Mouse (Mus musculus) c-Kit-positive CD71-positive TER-119-positive erythroid progenitor cells, embryonic 14.5 days (primary cell): ENCODE measurements around the gene C130074G19Rik.

Experiments used
- DNase-seq: peaks from one replicate; pipeline ENCODE4 v3.0.0-alpha.2; 2013; ENCODE audit warnings: low spot score

The C130074G19Rik gene

DNA sequence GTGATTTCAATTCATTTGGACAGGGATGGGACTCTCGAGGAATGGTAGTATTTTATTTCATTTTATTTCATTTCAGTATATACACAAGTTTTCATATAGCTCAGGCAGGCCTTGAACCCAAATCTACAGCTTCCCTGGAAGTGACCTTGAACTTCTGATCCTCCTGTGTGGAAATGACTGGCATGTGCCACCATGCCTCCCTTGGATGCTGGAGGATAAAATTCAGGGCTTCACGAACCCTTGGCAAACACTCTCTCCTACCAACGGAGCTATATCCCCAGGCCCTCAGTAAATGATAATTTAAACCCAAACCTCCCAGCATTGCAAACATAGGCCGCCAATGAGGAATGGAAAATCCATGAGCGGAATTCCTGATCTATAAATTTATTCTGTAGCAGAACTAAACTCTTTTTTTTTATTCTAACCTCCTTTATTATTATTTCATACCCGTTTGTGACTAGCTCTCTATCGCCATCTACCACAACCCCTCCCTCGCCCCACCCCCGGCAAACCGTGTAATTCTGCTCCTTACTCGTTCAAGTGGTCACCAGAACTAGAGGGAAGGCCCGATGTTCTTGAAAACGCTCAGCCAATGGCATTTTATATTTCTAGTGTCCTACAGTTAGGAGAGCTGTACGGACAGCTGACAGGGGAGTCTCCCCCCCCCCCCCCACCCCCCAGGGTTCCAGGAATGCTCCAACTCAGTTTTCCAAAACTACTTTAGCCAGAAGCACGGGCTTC is 38.5 kb downstream of the C130074G19Rik start:
- DNase-seq, result peak; percentile 53

DNA sequence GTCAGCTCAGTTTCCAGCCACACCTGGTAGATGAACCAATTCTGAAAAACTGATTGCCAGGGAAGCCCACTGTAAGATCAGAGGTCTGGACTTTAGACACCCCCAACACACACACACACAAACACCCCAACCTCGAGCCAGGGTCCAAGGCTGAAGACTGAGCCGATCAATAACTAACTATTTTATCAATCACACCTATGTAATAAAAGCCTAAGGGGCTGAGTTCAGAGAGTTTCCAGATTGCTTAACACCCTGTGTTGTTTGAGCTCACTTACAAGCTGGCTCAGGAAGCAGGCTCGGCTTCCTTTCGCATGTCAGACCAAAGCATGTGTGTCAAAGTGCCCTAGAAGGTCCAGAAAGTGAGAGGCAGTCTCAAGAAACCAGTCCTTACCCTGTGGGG is 45.4 kb downstream of the C130074G19Rik start:
- DNase-seq, result no peak

DNA sequence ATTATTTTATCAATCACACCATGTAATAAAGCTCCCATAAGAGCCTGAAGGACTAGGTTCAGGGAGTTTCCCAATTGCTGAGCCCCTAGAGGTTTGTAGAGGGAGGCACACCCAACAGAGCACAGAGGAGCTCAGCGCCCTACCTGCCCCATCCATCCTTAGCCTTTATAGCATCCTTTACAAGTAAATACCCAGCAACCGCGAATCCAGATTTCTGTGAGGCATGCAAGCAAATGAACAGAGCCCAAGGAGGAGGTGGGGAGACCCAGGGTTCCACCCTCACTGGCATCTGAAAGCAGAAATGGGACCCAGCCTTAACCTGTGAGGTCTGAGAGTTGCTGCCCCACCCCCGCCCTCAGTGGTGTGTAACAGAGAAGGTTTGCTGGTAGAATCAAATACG is 46.7 kb downstream of the C130074G19Rik start:
- no peak for DNase-seq

DNA sequence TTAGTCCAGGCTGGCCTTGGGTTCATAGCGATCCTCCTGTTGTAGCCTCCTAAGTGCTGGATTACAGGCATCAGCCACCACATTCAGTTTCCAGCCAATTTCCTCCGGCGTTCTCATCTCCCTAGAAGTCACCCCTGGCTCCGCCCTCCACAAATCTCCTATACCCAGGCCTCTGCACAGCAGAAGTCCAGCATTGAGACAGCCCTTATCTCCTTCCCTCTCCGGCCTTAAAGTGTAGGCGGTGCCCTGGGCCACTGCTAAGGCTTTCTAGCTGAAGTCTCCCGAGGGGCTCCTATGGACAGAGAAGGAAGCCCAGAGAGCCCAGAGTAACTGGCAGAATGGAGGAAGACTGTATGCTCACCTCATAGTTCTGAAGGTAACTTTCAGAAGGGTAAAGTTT is 49.5 kb downstream of the C130074G19Rik start:
- DNase-seq, result no peak

DNA sequence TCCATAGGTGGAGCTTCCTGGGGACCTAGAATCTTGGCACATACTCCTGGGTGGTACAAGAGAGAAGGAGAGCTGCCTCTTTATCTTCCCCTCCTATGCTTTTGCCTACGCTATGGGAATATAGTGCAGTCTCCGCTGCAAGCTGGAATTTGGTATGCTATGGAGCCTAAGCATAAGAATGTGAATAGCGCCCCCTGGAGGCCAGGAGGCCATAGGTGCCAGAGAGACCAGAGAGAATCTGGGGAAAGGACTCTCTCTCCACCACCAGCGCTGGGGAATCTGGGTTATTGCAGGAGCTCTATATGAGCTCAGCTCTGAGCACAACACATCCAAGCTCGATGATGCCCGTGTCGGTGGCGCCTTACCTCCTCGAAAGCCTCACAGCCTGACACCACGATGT is 50.8 kb downstream of the C130074G19Rik start:
- DNase-seq, result no peak

- DNase-seq, result no peak
These were observed 53.1 kb downstream of the C130074G19Rik start for GRCm38 (mm10) chr1:184829897-184830296.

DNA sequence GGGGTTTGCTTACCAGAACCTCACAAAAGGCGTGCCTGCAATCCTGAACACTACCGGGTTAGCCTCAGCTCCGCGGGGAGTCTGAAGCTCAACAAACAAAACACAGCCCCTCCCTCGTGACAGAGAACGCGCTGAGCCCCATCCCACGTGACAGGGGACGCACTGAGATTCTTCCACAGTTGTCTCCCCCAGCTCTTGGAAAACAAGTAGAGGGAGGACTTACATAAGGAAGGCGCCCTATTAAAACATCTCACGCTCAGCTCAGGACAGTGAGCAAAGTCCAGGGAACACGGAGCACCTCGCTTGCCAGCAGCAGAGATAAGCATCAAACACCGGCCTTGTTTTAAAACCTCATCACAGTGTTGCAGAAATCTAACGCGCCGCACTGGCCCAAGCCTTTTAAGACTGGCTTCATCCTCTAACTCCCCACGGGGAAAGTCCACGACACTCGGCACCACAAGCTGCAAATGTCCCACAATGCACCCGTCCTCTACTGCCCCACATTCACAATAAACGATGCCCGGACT is 55.8 kb downstream of the C130074G19Rik start:
- no peak for DNase-seq

GRCm38 (mm10) chr1:184825093-184825492 is 57.9 kb downstream of the C130074G19Rik start:
- DNase-seq, result peak; percentile 40

DNA sequence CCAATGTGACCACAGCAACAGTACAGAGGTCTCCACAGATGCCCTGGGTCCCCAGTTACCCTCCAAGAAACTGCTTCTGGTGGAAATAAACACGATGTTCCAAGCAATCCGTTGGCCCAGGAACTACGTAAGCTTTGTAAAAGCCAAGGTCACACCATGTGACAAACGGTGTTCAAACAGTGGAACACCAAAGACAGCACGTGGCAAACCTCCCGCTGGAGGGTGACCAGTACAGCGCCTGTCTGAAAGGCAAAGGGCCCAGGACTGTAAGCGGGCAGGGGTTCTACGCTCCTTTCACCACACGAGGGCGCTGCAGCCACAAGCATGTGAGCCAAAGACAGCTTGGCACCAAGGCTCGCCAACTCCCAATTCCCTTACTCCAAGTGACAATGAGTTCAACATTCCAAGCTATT is 58.6 kb downstream of the C130074G19Rik start:
- peak; percentile 77 for DNase-seq

GRCm38 (mm10) chr1:184822678-184823077 is 60.3 kb downstream of the C130074G19Rik start:
- DNase-seq, result no peak
